Mouse (Mus musculus) lung, postnatal 36 days (tissue): ENCODE measurements around the gene Patl2.
"Not testable (repeated sequence)": the region's sequence is repeated elsewhere in the genome, so short reads cannot be mapped to it uniquely, and the experiment has no call there.

Experiments used
- DNase-seq: peaks from one replicate; pipeline ENCODE4 v3.0.0; 2022; ENCODE audit warnings: mixed read lengths

Patl2 gene

GRCm38 (mm10) chr2:122141332-122141967, 44.5 kb downstream of the Patl2 start:
- no peak for DNase-seq

- no peak for DNase-seq
Observed at GRCm38 (mm10) chr2:122140815-122141214, 45.2 kb downstream of the Patl2 start.

GRCm38 (mm10) chr2:122137839-122138465, 48.0 kb downstream of the Patl2 start:
- DNase-seq = no peak

- DNase-seq = no peak
Observed at GRCm38 (mm10) chr2:122132618-122133017, 53.4 kb downstream of the Patl2 start.

GRCm38 (mm10) chr2:122132078-122132477, 53.9 kb downstream of the Patl2 start:
- DNase-seq = no peak

GRCm38 (mm10) chr2:122127635-122128034, 58.4 kb downstream of the Patl2 start:
- DNase-seq = no peak

GRCm38 (mm10) chr2:122126765-122127347, 59.1 kb downstream of the Patl2 start:
- DNase-seq = no peak

- DNase-seq = no peak
Observed at GRCm38 (mm10) chr2:122125680-122126572, 60.1 kb downstream of the Patl2 start.

GRCm38 (mm10) chr2:122117961-122118958, 67.7 kb downstream of the Patl2 start, which contains the start of gene Spg11:
Spg11 (minus strand) TSS chr2:122118386.
- DNase-seq = peak; percentile 99

- no peak for DNase-seq
Observed at GRCm38 (mm10) chr2:122116888-122117287, 69.1 kb downstream of the Patl2 start.

- DNase-seq = peak; percentile 68
Observed at GRCm38 (mm10) chr2:122109714-122110113, 76.3 kb downstream of the Patl2 start.

GRCm38 (mm10) chr2:122108101-122108500, 77.9 kb downstream of the Patl2 start:
- DNase-seq = no peak

- peak; percentile 37 for DNase-seq
Observed at GRCm38 (mm10) chr2:122102070-122102469, 83.9 kb downstream of the Patl2 start.

- not testable (repeated sequence) for DNase-seq
Observed at GRCm38 (mm10) chr2:122097686-122098085, 88.3 kb downstream of the Patl2 start.

- no peak for DNase-seq
Observed at GRCm38 (mm10) chr2:122093844-122094243, 92.1 kb downstream of the Patl2 start.

GRCm38 (mm10) chr2:122086446-122086845, 99.5 kb downstream of the Patl2 start:
- DNase-seq = peak; percentile 63

- peak; percentile 46 for DNase-seq
Observed at GRCm38 (mm10) chr2:122081728-122082456, 104.1 kb downstream of the Patl2 start.
